Comparison of ENCODE assay signal across 1 mouse cellular context in the genomic region with DNA sequence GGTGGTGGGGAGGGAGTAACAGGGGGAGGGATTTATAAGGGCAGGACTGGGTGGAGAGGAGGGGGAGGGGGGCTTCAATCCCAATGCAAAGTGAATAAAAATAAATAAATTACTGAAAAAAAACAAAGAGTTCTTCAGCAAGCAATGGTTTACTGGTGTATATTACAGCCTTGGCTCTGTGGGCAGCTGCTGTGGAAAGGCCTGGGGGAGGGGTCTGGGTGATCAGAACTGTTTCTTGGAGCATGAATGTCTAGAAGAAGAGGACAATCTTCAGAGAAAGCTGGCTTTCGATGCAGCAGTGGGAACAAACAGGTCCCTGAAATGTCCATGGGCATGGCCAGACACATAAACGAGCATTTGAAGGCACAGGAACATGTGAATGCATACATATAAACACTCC.
TF ChIP-seq lines count a peak whose summit lies in the region.

No protein-coding gene starts in this region.

TF ChIP-seq in MEL, 35 proteins besides CTCF, POLR2A, EP300 and RAD21:
- TF ChIP-seq USF1 (IDR thresholded peaks at IDR 0.05; ENCODE audit: low read depth, low read length), result 0 out of 2 replicates have a peak, but pooled peaks have one; percentile 2
- TF ChIP-seq MAZ (IDR thresholded peaks at IDR 0.05; ENCODE audit: low read depth, low read length), result 0 out of 2 replicates have a peak, but pooled peaks have one; percentile 31
